Mouse (Mus musculus) small intestine, adult 2 months (tissue): Measurements from ENCODE around the gene Ptprm. TPM values are rescaled to one million over a fixed set of nuclear protein-coding genes. Genes with fewer than 3 reads are reported as not detected.

Experiments
- H3K27ac ChIP-seq: fragments of 200-500 bp; 2 replicates; pipeline ENCODE4 v1.5.1; 2012; ENCODE audit warnings: low read depth, low read length, control low read depth, inconsistent platforms; ENCODE audit not compliant: insufficient read depth
- H3K27me3 ChIP-seq: fragments of 200-500 bp; 2 replicates; pipeline ENCODE4 v1.6.1; 2012; ENCODE audit warnings: mild to moderate bottlenecking, moderate library complexity, low read length, inconsistent platforms; ENCODE audit not compliant: control insufficient read depth, insufficient read depth
- H3K36me3 ChIP-seq: fragments of 200-500 bp; 2 replicates; pipeline ENCODE4 v1.6.1; 2012; ENCODE audit warnings: mild to moderate bottlenecking, low read length, control low read depth, inconsistent platforms; ENCODE audit not compliant: control insufficient read depth, insufficient read depth
- H3K4me1 ChIP-seq: fragments of 200-500 bp; 2 replicates; pipeline ENCODE4 v1.6.1; 2012; ENCODE audit warnings: low read length, inconsistent platforms, mixed read lengths; ENCODE audit not compliant: control insufficient read depth, insufficient read depth, insufficient read length
- H3K4me3 ChIP-seq: fragments of 200-500 bp; 2 replicates; pipeline ENCODE4 v1.5.1; 2012; ENCODE audit warnings: low read depth, mild to moderate bottlenecking, control low read depth, inconsistent platforms, low read length, moderate library complexity
- CTCF ChIP-seq: fragments of 200-500 bp; IDR thresholded peaks from 2 replicates; pipeline ENCODE4 v1.5.1; 2012; ENCODE audit warnings: low read depth, mild to moderate bottlenecking, control low read depth, inconsistent platforms, low read length, moderate library complexity, mixed read lengths; ENCODE audit not compliant: insufficient replicate concordance, insufficient read length; ENCODE audit errors: extremely low read depth
- POLR2A ChIP-seq: fragments of 200-500 bp; IDR thresholded peaks from 2 replicates; pipeline ENCODE4 v1.6.1; 2012; ENCODE audit warnings: low read depth, mild to moderate bottlenecking, control low read depth, inconsistent platforms, low read length, moderate library complexity
- WGBS: fragments of 180-500 bp; shearing (Covaris S2); methylation state at CpG from one replicate; pipeline ENCODE4 v1.1.7; 2018; 5-methylcytosine and 5-hydroxymethylcytosine counted together
- polyA plus RNA-seq: library from polyadenylated mRNA; depleted of rRNA; stranded (reverse); fragments of >200 nt; gene quantifications from 2 replicates; pipeline ENCODE4 v1.2.3, GENCODE M21; 2012

Ptprm gene
- polyA plus RNA-seq, 1 experiment, result 3.8 TPM

- WGBS, result 78% methylated on average over 3 of the region's 3 CpGs
- TF ChIP-seq POLR2A, result no peak
- no peak overlapping the region for H3K27ac ChIP-seq
Observed at GRCm38 (mm10) chr17:66665201-66665756, 689.0 kb downstream of the Ptprm start.

GRCm38 (mm10) chr17:66664796-66665195, 689.5 kb downstream of the Ptprm start:
- no peak for TF ChIP-seq CTCF
- no peak for TF ChIP-seq POLR2A
- 82% methylated on average over 10 of the region's 10 CpGs for WGBS
- Histone ChIP-seq H3K27ac (no peak overlapping the region), H3K27me3 (no peaks in the 10 kb centered on the region), H3K4me1 (no peaks in the 10 kb centered on the region), H3K36me3 (no peaks in the 10 kb centered on the region), H3K4me3 (no peak overlapping the region)

More at GRCm38 (mm10) chr17:66665201-66665756, 689.0 kb downstream of the Ptprm start:
- H3K4me1 ChIP-seq, result no peaks in the 10 kb centered on the region
- H3K36me3 ChIP-seq, result no peaks in the 10 kb centered on the region
- no peak overlapping the region for H3K4me3 ChIP-seq
- H3K27me3 ChIP-seq, result no peaks in the 10 kb centered on the region

GRCm38 (mm10) chr17:66659242-66659641, 695.0 kb downstream of the Ptprm start:
- Histone ChIP-seq H3K27me3 (no peaks in the 10 kb centered on the region), H3K27ac (no peak overlapping the region), H3K36me3 (no peaks in the 10 kb centered on the region), H3K4me1 (no peaks in the 10 kb centered on the region), H3K4me3 (no peak overlapping the region)
- TF ChIP-seq CTCF, result no peak
- TF ChIP-seq POLR2A, result no peak
- 55% methylated on average over 3 of the region's 3 CpGs for WGBS

GRCm38 (mm10) chr17:66637951-66638722, 716.1 kb downstream of the Ptprm start:
- Histone ChIP-seq H3K36me3 (no peaks in the 10 kb centered on the region), H3K27me3 (no peaks in the 10 kb centered on the region), H3K27ac (no peak overlapping the region), H3K4me1 (no peaks in the 10 kb centered on the region), H3K4me3 (no peak overlapping the region)
- no peak for TF ChIP-seq POLR2A
- TF ChIP-seq CTCF, result no peak
- WGBS, result 86% methylated on average over 7 of the region's 7 CpGs

DNA sequence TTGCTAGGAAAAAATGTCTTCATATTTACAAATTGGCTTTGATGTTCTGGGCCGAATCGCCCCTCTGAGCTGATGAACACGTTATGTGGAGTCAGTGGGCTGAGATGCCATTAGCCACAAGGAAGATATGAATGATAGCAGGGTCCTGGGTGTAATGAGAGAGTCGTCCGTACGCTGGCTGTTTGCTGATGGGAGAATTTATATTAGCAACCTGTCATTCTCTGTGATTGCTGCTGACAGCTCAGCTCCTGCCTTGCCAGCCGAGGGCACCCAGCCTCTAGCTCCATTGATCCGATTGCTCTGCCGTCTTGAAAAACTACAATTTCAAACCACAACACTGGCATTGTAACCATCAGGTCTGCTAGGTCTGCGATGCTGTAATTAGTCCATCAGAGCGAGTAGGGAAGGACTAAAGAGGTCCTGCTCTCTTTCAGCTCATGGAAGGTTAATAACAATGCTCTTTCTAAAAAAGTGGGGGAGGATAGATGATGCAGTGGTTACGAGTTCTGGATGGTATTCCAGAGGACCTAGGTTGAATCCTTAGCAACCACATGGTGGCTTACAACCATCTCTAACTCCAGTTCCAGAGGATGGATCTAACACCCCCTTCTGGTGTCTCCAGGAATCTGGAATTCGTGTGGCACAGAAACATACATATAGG, 734.1 kb downstream of the Ptprm start:
- no peaks in the 10 kb centered on the region for H3K4me1 ChIP-seq
- no peaks in the 10 kb centered on the region for H3K27me3 ChIP-seq
- H3K36me3 ChIP-seq, result no peaks in the 10 kb centered on the region
- no peak overlapping the region for H3K4me3 ChIP-seq
- no peak for TF ChIP-seq CTCF
- TF ChIP-seq POLR2A, result no peak
- WGBS, result 77% methylated on average over 13 of the region's 13 CpGs
- no peak overlapping the region for H3K27ac ChIP-seq

DNA sequence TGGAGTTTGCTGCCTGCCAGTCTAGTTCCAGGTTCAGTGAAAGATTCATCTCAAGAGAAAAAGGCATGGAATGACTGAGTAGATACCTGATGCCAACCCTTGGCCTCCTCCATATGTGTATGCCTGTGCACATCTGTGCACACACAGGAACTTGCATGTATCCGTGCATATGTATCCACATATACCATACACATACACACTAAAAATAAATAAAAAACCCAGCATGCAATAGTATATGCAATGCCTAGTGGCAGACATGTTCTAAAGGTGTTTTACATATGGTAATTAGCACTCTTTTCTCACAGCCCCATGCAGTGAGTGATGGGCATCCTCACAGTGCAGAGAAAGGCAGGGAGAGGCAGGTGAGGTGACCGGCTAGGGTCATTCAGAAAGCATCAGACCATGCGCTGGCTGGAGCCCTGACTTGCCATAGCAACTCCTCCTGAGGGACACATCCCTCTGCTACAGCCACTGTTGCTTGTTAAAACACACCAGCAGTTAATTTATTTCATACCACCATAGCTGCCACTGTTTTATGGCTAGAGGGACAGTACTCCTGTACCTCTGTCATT, 734.9 kb downstream of the Ptprm start:
- no peak overlapping the region for H3K27ac ChIP-seq
- no peak overlapping the region for H3K4me3 ChIP-seq
- no peaks in the 10 kb centered on the region for H3K36me3 ChIP-seq
- WGBS, result 88% methylated on average over 3 of the region's 3 CpGs
- no peaks in the 10 kb centered on the region for H3K4me1 ChIP-seq
- no peaks in the 10 kb centered on the region for H3K27me3 ChIP-seq
- TF ChIP-seq CTCF (no peak), POLR2A (no peak)
